Mouse (Mus musculus) brain, embryonic 14.5 days (tissue): ENCODE data around the gene Rhbdd1.

Source experiments
- CTCF ChIP-seq: fragments of 200-500 bp; IDR thresholded peaks from 2 replicates; pipeline ENCODE4 v1.5.1; 2012; ENCODE audit warnings: inconsistent platforms, mild to moderate bottlenecking, moderate library complexity, borderline replicate concordance; ENCODE audit not compliant: insufficient read depth, insufficient read length; ENCODE audit errors: extremely low read depth
- POLR2A ChIP-seq: fragments of 200-500 bp; IDR thresholded peaks from 2 replicates; pipeline ENCODE4 v1.6.1; 2012; ENCODE audit warnings: mild to moderate bottlenecking, inconsistent platforms, borderline replicate concordance; ENCODE audit not compliant: poor library complexity, insufficient read depth, insufficient read length, severe bottlenecking; ENCODE audit errors: extremely low read depth

GRCm38 (mm10) chr1:82361240-82361639, 45.0 kb downstream of the Rhbdd1 start:
- no peak for TF ChIP-seq CTCF
- TF ChIP-seq POLR2A = no peak
